Mouse (Mus musculus) ES-Bruce4 (cell line): ENCODE measurements at regions not wholly inside any gene's neighbourhood (a gene's known extent, or its start where the extent isn't known, plus 50 kb on each side); places are given as distances from the start of the nearest gene placed in this dataset.

Experiments
- CTCF ChIP-seq: IDR thresholded peaks from one replicate; pipeline ENCODE4 v1.8.1; 2011; ENCODE audit warnings: low read depth, low read length
- EP300 ChIP-seq: IDR thresholded peaks from 2 replicates; pipeline ENCODE4 v1.6.1; 2011; ENCODE audit warnings: low read depth, low read length; ENCODE audit not compliant: insufficient read depth

GRCm38 (mm10) chr14:16943531-16943930, 124.6 kb upstream of the Rarb start:
- TF ChIP-seq CTCF (no peak), EP300 (no peak)
